In the genomic region with DNA sequence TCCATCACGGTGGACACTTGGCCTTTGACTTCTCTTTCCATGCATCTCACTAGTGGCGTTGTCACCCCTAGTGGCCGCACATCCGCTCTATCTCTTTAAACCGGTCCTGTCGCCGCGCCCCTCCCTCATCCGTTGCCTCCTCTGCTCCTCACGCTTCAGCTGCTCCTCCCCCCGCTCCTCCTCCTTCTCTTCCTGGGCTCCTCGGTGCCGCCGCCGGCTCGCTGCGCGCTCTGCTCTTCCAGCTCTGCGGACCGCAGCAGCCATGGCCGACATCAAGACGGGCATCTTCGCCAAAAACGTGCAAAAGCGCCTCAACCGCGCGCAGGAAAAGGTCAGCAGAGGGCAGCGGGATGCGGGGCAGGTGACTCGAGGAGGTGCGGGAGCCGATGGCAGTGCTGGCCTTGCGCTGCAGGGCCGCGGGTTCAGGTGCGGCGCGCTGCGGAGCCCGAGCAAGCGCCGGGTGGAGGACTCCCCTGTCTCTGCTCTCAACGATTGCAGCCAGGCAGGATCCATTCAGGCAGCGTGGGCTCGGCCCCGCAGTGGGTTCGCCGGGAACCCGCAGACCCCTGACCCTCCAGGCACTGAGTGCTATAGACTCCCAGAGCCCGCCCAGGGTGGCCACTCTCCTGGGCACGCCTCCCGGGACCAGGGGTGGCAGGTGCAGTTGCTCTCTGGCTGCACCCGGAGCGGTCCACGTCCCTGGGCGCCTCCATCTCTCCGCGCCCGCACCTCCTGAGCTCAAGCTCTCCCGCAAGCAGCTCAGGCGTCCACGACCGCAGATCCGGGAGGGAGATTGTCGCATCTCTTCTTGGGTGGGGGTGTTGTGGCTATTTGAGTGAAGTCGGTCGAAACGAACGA, we compare ENCODE assay signal across 9 mouse cellular contexts. TPM values are rescaled to one million over a fixed set of nuclear protein-coding genes. Genes with fewer than 3 reads are reported as not detected.
DNase-seq lines count a peak whose midpoint lies in the region; ATAC-seq lines count a peak whose summit lies in the region.
"Had no signal": no experiment of that assay in that cellular context is flagged by ENCODE, and none has a peak within 500 bp of the region (broad histone marks: within the 10 kb centered on the region; RNA-seq: fewer than 3 reads in every experiment).

A gene (plus strand): TSS at position 35 of the 858 bp plus-strand sequence.

- peak within 1 kb of the TSS; percentile 56 for H3K4me2 ChIP-seq in forebrain, embryonic 16.5 days (ENCODE audit: low read length)
- H3K4me2 ChIP-seq in liver, embryonic 13.5 days, result peak within 1 kb of the TSS; percentile 63
- peak within 1 kb of the TSS; percentile 72 for H3K4me2 ChIP-seq in neural tube, embryonic 14.5 days (ENCODE audit: low read depth, low read length)

- ATAC-seq in forebrain, embryonic 16.5 days, result peak; percentile 99
- 0 out of 2 replicates have a peak, but pooled peaks have one; percentile 48 for ATAC-seq in liver, embryonic 13.5 days (ENCODE audit: low read depth)
- ATAC-seq in neural tube, embryonic 14.5 days (ENCODE audit: low read depth), result peak; percentile 98

- under 1% methylated on average over 68 of the region's 70 CpGs for WGBS in forebrain, embryonic 16.5 days
- whole genome bisulfite sequencing in liver, embryonic 13.5 days (ENCODE audit: insufficient replicate concordance), result 1% methylated on average over 70 of the region's 70 CpGs
- whole genome bisulfite sequencing in neural tube, embryonic 14.5 days, result under 1% methylated on average over 67 of the region's 70 CpGs

- DNase-seq in CD4-positive, CD25-positive, alpha-beta regulatory T cell, adult 2 months (ENCODE audit: low read depth, low spot score), result peak; percentile 50
- DNase-seq in cerebellum, adult 11-12 months, result peak; percentile 94
- DNase-seq in heart, postnatal 25 days (ENCODE audit: low spot score), result peak; percentile 5
- peak; percentile 74 to 83 for DNase-seq in kidney, postnatal 4 days
- DNase-seq in liver, embryonic 13.5 days, result no peak
- DNase-seq in thymus, postnatal 10 days (ENCODE audit: low spot score in 2 of 2), result peak; percentile 5 to 28

- peak within 1 kb of the TSS; percentile 80 for H3K27ac ChIP-seq in forebrain, embryonic 16.5 days (ENCODE audit: low read length)
- no peak within 1 kb of the TSS for H3K27ac ChIP-seq in liver, embryonic 13.5 days
- peak within 1 kb of the TSS; percentile 90 for H3K27ac ChIP-seq in neural tube, embryonic 14.5 days (ENCODE audit: low read depth, low read length)

- H3K4me1 ChIP-seq in forebrain, embryonic 16.5 days (replicated peaks; ENCODE audit: control insufficient read depth, insufficient read depth, low read length), result peaks cover 14% of the 10 kb centered on the region
- peaks cover 5% of the 10 kb centered on the region for H3K4me1 ChIP-seq in liver, embryonic 13.5 days (replicated peaks)
- H3K4me1 ChIP-seq in neural tube, embryonic 14.5 days (ENCODE audit: control insufficient read depth, insufficient read depth, low read length), result peaks cover 7% of the 10 kb centered on the region; the same call in 1 of the 2 replicates

- peak within 1 kb of the TSS; percentile 73 for H3K4me3 ChIP-seq in forebrain, embryonic 16.5 days (replicated peaks; ENCODE audit: low read length)
- peak within 1 kb of the TSS; percentile 51 for H3K4me3 ChIP-seq in liver, embryonic 13.5 days (replicated peaks)
- H3K4me3 ChIP-seq in neural tube, embryonic 14.5 days (ENCODE audit: low read depth, low read length), result peak within 1 kb of the TSS; percentile 88

- no peaks in the 10 kb centered on the region for H3K36me3 ChIP-seq in forebrain, embryonic 16.5 days (ENCODE audit: control insufficient read depth, insufficient read depth)
- H3K36me3 ChIP-seq in liver, embryonic 13.5 days, result no peaks in the 10 kb centered on the region
- H3K36me3 ChIP-seq in neural tube, embryonic 14.5 days (ENCODE audit: control insufficient read depth, insufficient read depth, low read length), result no peaks in the 10 kb centered on the region

- no peaks in the 10 kb centered on the region for H3K9me3 ChIP-seq in forebrain, embryonic 16.5 days (ENCODE audit: control insufficient read depth, low read length)
- no peaks in the 10 kb centered on the region for H3K9me3 ChIP-seq in liver, embryonic 13.5 days (replicated peaks)
- H3K9me3 ChIP-seq in neural tube, embryonic 14.5 days (ENCODE audit: control insufficient read depth, low read length), result no peaks in the 10 kb centered on the region

- H3K27me3 ChIP-seq in forebrain, embryonic 16.5 days (replicated peaks; ENCODE audit: control insufficient read depth, insufficient read depth, low read length), result no peaks in the 10 kb centered on the region
- H3K27me3 ChIP-seq in liver, embryonic 13.5 days, result peaks cover 46% of the 10 kb centered on the region
- no peaks in the 10 kb centered on the region for H3K27me3 ChIP-seq in neural tube, embryonic 14.5 days (ENCODE audit: control insufficient read depth, insufficient read depth, low read length)
- H3K27me3 ChIP-seq: CH12.LX had no signal

- intact Hi-C loops in heart, postnatal 25 days (cut with DNase I), result no loop called here

- H3K9ac ChIP-seq in forebrain, embryonic 16.5 days (replicated peaks; ENCODE audit: low read depth, low read length), result peak within 1 kb of the TSS; percentile 72
- H3K9ac ChIP-seq in liver, embryonic 13.5 days, result peak within 1 kb of the TSS; percentile 6; the same call in 1 of the 2 replicates
- peak within 1 kb of the TSS; percentile 93 for H3K9ac ChIP-seq in neural tube, embryonic 14.5 days (replicated peaks; ENCODE audit: low read depth, low read length)

RNA-seq across cellular contexts. Expression of the gene that starts here (rescaled TPM):
- 43.5 and 45.0 TPM in 2 replicates for polyA plus RNA-seq in forebrain, embryonic 16.5 days (2015; fragmentation: Nextera tagmentation; extraction: Ambion mirVana)
- 1 to 10 TPM; 1.1 to 1.3 TPM for total RNA-seq in heart, postnatal 25 days (2021)
- polyA plus RNA-seq in liver, embryonic 13.5 days (2015; fragmentation: Nextera tagmentation; extraction: Ambion mirVana), result 0.29 and 0.46 TPM in 2 replicates
- 84.2 and 103 TPM in 2 replicates for polyA plus RNA-seq in neural tube, embryonic 14.5 days (2014; fragmentation: Nextera tagmentation; extraction: Ambion mirVana)
- total RNA-seq: CH12.LX had no signal

Comparison
In these comparisons a context has a peak if more than half of its experiments do, and no peak if none do; other contexts are left out.
1. RNA of the gene that starts here (polyA plus RNA-seq): 84.2 to 103 TPM in neural tube, embryonic 14.5 days and 43.5 to 45.0 TPM in forebrain, embryonic 16.5 days; 0.29 to 0.46 TPM in liver, embryonic 13.5 days; every median in the first group is over 10 times any median in the second.
2. Peak in ATAC-seq, H3K4me3 ChIP-seq, H3K9ac ChIP-seq and H3K4me2 ChIP-seq in liver, embryonic 13.5 days; RNA of the gene not detected or under 1 TPM.
3. ATAC-seq: peak in every context shown above with its lines; median percentile 99 in forebrain, embryonic 16.5 days; 98 in neural tube, embryonic 14.5 days; 48 in liver, embryonic 13.5 days.
4. H3K9ac ChIP-seq: peak in every context shown above with its lines; median percentile 93 in neural tube, embryonic 14.5 days; 72 in forebrain, embryonic 16.5 days; 6 in liver, embryonic 13.5 days.
5. Peak in every context shown above with its lines, with median percentiles within 50 percentile points of each other: H3K4me2 ChIP-seq and H3K4me3 ChIP-seq.